Comparison of ENCODE assay signal across 21 mouse cellular contexts in genomic region chr14:73329871-73330270, GRCm38 (mm10). TPM values are rescaled to one million over a fixed set of nuclear protein-coding genes. Genes with fewer than 3 reads are reported as not detected.
DNase-seq lines count a peak whose midpoint lies in the region; ATAC-seq lines count a peak whose summit lies in the region.
"Had no signal": no experiment of that assay in that cellular context is flagged by ENCODE, and none has a peak within 500 bp of the region (broad histone marks: within the 10 kb centered on the region; RNA-seq: fewer than 3 reads in every experiment).

No protein-coding gene starts in this region.

- DNase-seq in lung, adult 18-20 months = peak; percentile 20 to 27
- DNase-seq in lung, postnatal 10 days = no peak
- DNase-seq in midbrain, embryonic 11.5 days (ENCODE audit: low spot score, missing footprints) = peak; percentile 37
- peak; percentile 40 for DNase-seq in brain, adult 2 months (ENCODE audit: low read depth, low spot score)
- DNase-seq in neural tube, embryonic 10.5 days (ENCODE audit: extremely low spot score, low spot score) = no peak
- no peak for DNase-seq in thymus, postnatal 25 days
- DNase-seq: adrenal gland, postnatal 14 days; cerebellum, adult 18-20 months; cerebellum, adult 9-11 months; cerebellum, postnatal 36 days; gastrocnemius, adult 2 months; gastrocnemius, postnatal 25 days; heart, postnatal 10 days; heart, postnatal 4 days had no signal

- H3K4me1 ChIP-seq in midbrain, embryonic 11.5 days (ENCODE audit: control insufficient read depth, insufficient read depth, low read length) = peaks cover 6% of the 10 kb centered on the region
- peaks cover 8% of the 10 kb centered on the region for H3K4me1 ChIP-seq in midbrain, embryonic 15.5 days

- 94% methylated on average over 2 of the region's 2 CpGs for WGBS in midbrain, embryonic 11.5 days
- WGBS in midbrain, embryonic 15.5 days = 93% methylated on average over 2 of the region's 2 CpGs

- H3K27me3 ChIP-seq in midbrain, embryonic 11.5 days (ENCODE audit: control insufficient read depth, insufficient read depth, low read length) = no peaks in the 10 kb centered on the region
- no peaks in the 10 kb centered on the region for H3K27me3 ChIP-seq in midbrain, embryonic 15.5 days (replicated peaks)
- H3K27me3 ChIP-seq: hindbrain, embryonic 12.5 days had no signal

- no peak overlapping the region for H3K4me3 ChIP-seq in midbrain, embryonic 11.5 days (ENCODE audit: low read depth, low read length)
- H3K4me3 ChIP-seq in midbrain, embryonic 15.5 days = no peak overlapping the region
- H3K4me3 ChIP-seq: embryonic facial prominence, embryonic 10.5 days; forebrain, embryonic 10.5 days; gastrocnemius, adult 2 months; heart, embryonic 10.5 days; hindbrain, embryonic 12.5 days had no signal

- H3K27ac ChIP-seq in midbrain, embryonic 11.5 days (ENCODE audit: low read depth, low read length) = no peak overlapping the region
- no peak overlapping the region for H3K27ac ChIP-seq in midbrain, embryonic 15.5 days
- H3K27ac ChIP-seq: embryonic facial prominence, embryonic 10.5 days; forebrain, embryonic 10.5 days; gastrocnemius, adult 2 months; heart, embryonic 10.5 days; hindbrain, embryonic 12.5 days had no signal

- ATAC-seq in midbrain, embryonic 11.5 days (ENCODE audit: low FRiP score) = no peak
- no peak for ATAC-seq in midbrain, embryonic 15.5 days (replicated peaks)
- ATAC-seq: forebrain, embryonic 14.5 days; hindbrain, embryonic 16.5 days had no signal

- no peak overlapping the region for H3K9ac ChIP-seq in midbrain, embryonic 11.5 days (ENCODE audit: low read length)
- H3K9ac ChIP-seq in midbrain, embryonic 15.5 days = no peak overlapping the region
- H3K9ac ChIP-seq: hindbrain, embryonic 12.5 days had no signal

- H3K4me2 ChIP-seq in midbrain, embryonic 11.5 days = no peak overlapping the region
- no peak overlapping the region for H3K4me2 ChIP-seq in midbrain, embryonic 15.5 days
- H3K4me2 ChIP-seq: hindbrain, embryonic 12.5 days had no signal

- H3K36me3 ChIP-seq in midbrain, embryonic 11.5 days (ENCODE audit: control insufficient read depth, insufficient read depth, low read length) = no peaks in the 10 kb centered on the region
- no peaks in the 10 kb centered on the region for H3K36me3 ChIP-seq in midbrain, embryonic 15.5 days (replicated peaks)
- H3K36me3 ChIP-seq: embryonic facial prominence, embryonic 10.5 days; forebrain, embryonic 10.5 days; heart, embryonic 10.5 days; hindbrain, embryonic 12.5 days had no signal

- H3K9me3 ChIP-seq in midbrain, embryonic 11.5 days (ENCODE audit: control insufficient read depth, low read length) = no peaks in the 10 kb centered on the region
- H3K9me3 ChIP-seq in midbrain, embryonic 15.5 days = no peaks in the 10 kb centered on the region
- H3K9me3 ChIP-seq: embryonic facial prominence, embryonic 10.5 days; forebrain, embryonic 10.5 days; heart, embryonic 10.5 days; hindbrain, embryonic 12.5 days had no signal

RNA-seq across cellular contexts. Expression of gene Rb1, which starts 4.2 kb away (rescaled TPM):
- polyA plus RNA-seq in midbrain, embryonic 11.5 days (2014; fragmentation: Nextera tagmentation; extraction: Ambion mirVana) = 41.4 and 49.2 TPM in 2 replicates
- polyA plus RNA-seq in midbrain, embryonic 15.5 days (2015; fragmentation: Nextera tagmentation; extraction: Ambion mirVana) = 28.0 and 30.2 TPM in 2 replicates

RNA-seq across cellular contexts. Expression of gene Itm2b, which starts 55.2 kb away (rescaled TPM):
- polyA plus RNA-seq in midbrain, embryonic 11.5 days (2014; fragmentation: Nextera tagmentation; extraction: Ambion mirVana) = 325 and 356 TPM in 2 replicates
- polyA plus RNA-seq in midbrain, embryonic 15.5 days (2015; fragmentation: Nextera tagmentation; extraction: Ambion mirVana) = 590 and 626 TPM in 2 replicates

Comparison
In these comparisons a context has a peak if more than half of its experiments do, and no peak if none do; other contexts are left out.
1. DNase-seq: peak in lung, adult 18-20 months (2 of 2), midbrain, embryonic 11.5 days (single experiment) and brain, adult 2 months (single experiment); none in lung, postnatal 10 days (single experiment), neural tube, embryonic 10.5 days (single experiment) and thymus, postnatal 25 days (single experiment).